Mouse (Mus musculus): ENCODE measurements around the gene Bcr. TPM values are rescaled to one million over a fixed set of nuclear protein-coding genes. Genes with fewer than 3 reads are reported as not detected.

The Bcr gene
- polyA plus RNA-seq, 1 experiment from 2014 or later = 38.8 TPM

DNA sequence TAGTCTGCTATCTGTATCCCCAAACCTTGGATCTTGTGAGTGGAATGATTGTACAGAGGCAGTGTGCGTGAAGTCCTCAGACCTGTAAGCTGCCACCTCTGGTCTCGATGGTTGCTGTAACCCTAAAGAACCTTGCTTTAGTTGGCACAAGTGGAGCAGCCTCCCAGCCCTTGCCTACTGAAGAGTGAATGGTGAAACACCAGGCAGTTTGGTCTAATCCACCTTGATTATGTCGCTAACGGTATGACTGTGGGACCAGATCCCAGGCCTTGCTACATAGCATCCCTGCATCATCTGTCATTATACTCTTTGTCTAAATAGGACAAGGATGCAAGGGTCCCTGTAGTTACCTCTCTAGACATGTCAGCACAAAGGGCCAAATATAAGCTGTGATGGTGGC is 106.2 kb downstream of the Bcr start:
- ChIA-PET CTCF (interaction anchor here (1.0 to 1.6 kb wide), 2 partner anchors 10 to 15 kb away, joined by 3 to 6 read pairs; no protein-coding TSS in a partner anchor), POLR2A (no interaction called here)
- DNase-seq (ENCODE audit: low read depth, low spot score) = no peak
- in situ Hi-C loops (cut with MboI; ENCODE audit: low pct_unique_long_range_greater_than_20kb) = no loop called here
- no peak for ATAC-seq
- no peak for TF ChIP-seq CTCF (IDR thresholded peaks at IDR 0.05)
- H3K27me3 ChIP-seq = no peaks in the 10 kb centered on the region

DNA sequence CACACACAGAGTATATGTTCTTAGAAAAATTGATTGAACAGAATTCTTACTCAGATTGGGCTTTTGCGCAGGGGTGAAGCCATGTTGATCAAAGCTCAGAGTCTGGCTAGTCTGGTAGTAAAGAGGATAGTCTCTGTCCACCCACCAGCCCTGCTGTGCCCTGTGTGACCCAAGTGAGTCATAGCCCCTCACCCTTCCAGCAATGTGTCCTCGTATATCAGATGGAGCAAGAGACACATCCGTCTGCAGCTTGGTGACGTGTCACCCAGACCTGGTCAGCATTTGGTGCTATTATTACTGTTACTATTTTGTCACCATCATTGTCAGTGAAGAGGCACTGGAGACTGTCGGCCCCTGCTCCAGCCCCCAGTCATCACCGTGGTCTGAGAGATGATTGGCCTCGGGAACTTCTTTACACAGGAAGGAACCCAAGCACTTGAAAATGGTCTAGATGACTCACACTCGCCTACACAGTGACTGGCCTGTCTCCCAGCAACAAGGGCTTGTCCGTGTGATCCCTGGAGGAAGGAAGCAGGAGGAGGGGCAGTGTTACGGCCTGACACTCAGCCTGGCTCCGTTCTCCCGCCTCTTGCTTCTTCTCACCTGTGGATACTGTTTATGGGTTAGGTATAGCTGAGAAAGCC is 109.9 kb downstream of the Bcr start:
- TF ChIP-seq CTCF (IDR thresholded peaks at IDR 0.05) = no peak
- CTCF ChIA-PET = interaction anchor here (0.7 to 2.4 kb wide), 2 partner anchors 29 to 111 kb away, joined by 3 to 9 read pairs; no protein-coding TSS in a partner anchor
- DNase-seq (ENCODE audit: low read depth, low spot score) (peak; percentile 66), ATAC-seq (peak; percentile 98)
- in situ Hi-C loops (cut with MboI; ENCODE audit: low pct_unique_long_range_greater_than_20kb) = no loop called here
- POLR2A ChIA-PET = no interaction called here
- no peaks in the 10 kb centered on the region for H3K27me3 ChIP-seq

- in situ Hi-C loops (cut with MboI; ENCODE audit: low pct_unique_long_range_greater_than_20kb) = no loop called here
- ChIA-PET CTCF (interaction anchor here (1.5 to 1.6 kb wide), 2 partner anchors 9 to 22 kb away, joined by 4 to 6 read pairs; no protein-coding TSS in a partner anchor), POLR2A (no interaction called here)
- ATAC-seq (no peak), DNase-seq (ENCODE audit: low read depth, low spot score) (no peak)
- no peaks in the 10 kb centered on the region for H3K27me3 ChIP-seq
- TF ChIP-seq CTCF (IDR thresholded peaks at IDR 0.05) = no peak
Observed at GRCm38 (mm10) chr10:75173056-75173455, 112.7 kb downstream of the Bcr start.

DNA sequence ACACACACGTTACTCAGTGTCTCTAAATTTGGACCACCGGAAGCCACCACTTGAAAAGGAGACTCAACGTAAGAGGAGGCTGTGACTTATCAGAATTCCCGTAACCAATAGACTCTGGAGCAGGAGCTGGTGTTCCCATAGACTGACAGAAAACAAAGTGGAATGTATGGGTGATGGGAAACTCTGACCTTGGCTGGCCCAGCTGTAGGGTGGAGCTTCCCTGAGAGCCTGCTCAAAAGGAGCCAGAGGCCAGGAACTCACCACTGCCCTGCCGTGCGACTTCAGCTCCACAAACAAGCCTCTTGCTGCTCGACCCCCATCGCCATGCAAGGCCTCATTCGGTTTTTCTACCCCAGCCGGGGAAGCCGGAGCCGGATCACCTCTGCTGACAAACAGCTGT is 113.3 kb downstream of the Bcr start:
- CTCF ChIA-PET = interaction anchor here (1.2 to 1.6 kb wide), 3 partner anchors 22 to 81 kb away, joined by 4 to 6 read pairs (median 4); no protein-coding TSS in a partner anchor
- ATAC-seq (no peak), DNase-seq (ENCODE audit: low read depth, low spot score) (no peak)
- POLR2A ChIA-PET = no interaction called here
- H3K27me3 ChIP-seq = no peaks in the 10 kb centered on the region
- in situ Hi-C loops (cut with MboI; ENCODE audit: low pct_unique_long_range_greater_than_20kb) = no loop called here
- TF ChIP-seq CTCF (IDR thresholded peaks at IDR 0.05) = no peak

DNA sequence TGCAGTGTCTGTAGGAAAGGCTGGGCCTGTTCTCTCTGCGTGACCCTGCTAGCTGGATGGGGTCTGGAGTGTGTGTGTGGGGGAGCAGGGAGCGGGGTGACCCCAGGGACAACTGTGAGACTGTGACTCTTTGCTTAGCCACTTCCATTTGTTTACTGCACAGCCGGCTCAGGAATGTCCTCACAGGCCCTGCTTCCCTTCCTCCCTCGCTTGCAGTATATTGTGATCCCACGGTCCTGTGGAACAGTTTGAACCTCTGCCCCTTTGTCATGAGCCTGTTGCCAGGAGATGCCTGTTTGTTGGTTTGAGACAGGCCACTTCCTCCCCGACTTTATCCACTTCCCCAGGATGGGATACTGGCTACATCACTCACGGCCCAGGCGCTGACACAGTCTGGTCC is 116.1 kb downstream of the Bcr start:
- ATAC-seq = no peak
- DNase-seq (ENCODE audit: low read depth, low spot score) = no peak
- ChIA-PET CTCF (no interaction called here), POLR2A (no interaction called here)
- H3K27me3 ChIP-seq = no peaks in the 10 kb centered on the region
- in situ Hi-C loops (cut with MboI; ENCODE audit: low pct_unique_long_range_greater_than_20kb) = no loop called here
- no peak for TF ChIP-seq CTCF (IDR thresholded peaks at IDR 0.05)

- no peak for TF ChIP-seq CTCF (IDR thresholded peaks at IDR 0.05)
- no peak for DNase-seq (ENCODE audit: low read depth, low spot score)
- CTCF ChIA-PET = interaction anchor here (1.4 kb wide), 1 partner anchor 72 kb away, joined by 9 read pairs; no protein-coding TSS in a partner anchor
- no peaks in the 10 kb centered on the region for H3K27me3 ChIP-seq
- in situ Hi-C loops (cut with MboI; ENCODE audit: low pct_unique_long_range_greater_than_20kb) = no loop called here
- no peak for ATAC-seq
- POLR2A ChIA-PET = no interaction called here
Observed at GRCm38 (mm10) chr10:75178911-75179310, 118.5 kb downstream of the Bcr start.

GRCm38 (mm10) chr10:75182151-75182774 is 121.9 kb downstream of the Bcr start:
- POLR2A ChIA-PET = no interaction called here
- H3K27me3 ChIP-seq = no peaks in the 10 kb centered on the region
- DNase-seq (ENCODE audit: low read depth, low spot score) = no peak
- ATAC-seq = peak; percentile 73
- no peak for TF ChIP-seq CTCF (IDR thresholded peaks at IDR 0.05)
- CTCF ChIA-PET = interaction anchor here (0.6 to 2.0 kb wide), 10 partner anchors 10 to 253 kb away, joined by 3 to 13 read pairs (median 4); no protein-coding TSS in a partner anchor
- in situ Hi-C loops (cut with MboI; ENCODE audit: low pct_unique_long_range_greater_than_20kb) = no loop called here

GRCm38 (mm10) chr10:75184826-75185225 is 124.4 kb downstream of the Bcr start:
- TF ChIP-seq CTCF (IDR thresholded peaks at IDR 0.05) = no peak
- DNase-seq (ENCODE audit: low read depth, low spot score) (no peak), ATAC-seq (no peak)
- ChIA-PET POLR2A (interaction anchor here (1.4 kb wide), 1 partner anchor 8 kb away, joined by 3 read pairs; no protein-coding TSS in a partner anchor), CTCF (interaction anchor here (1.1 to 2.7 kb wide), 2 partner anchors 16 to 67 kb away, joined by 3 to 19 read pairs; no protein-coding TSS in a partner anchor)
- in situ Hi-C loops (cut with MboI; ENCODE audit: low pct_unique_long_range_greater_than_20kb) = loop anchor here (5.0 kb wide), 1 partner anchor 252 kb away; no protein-coding TSS in a partner anchor
- no peaks in the 10 kb centered on the region for H3K27me3 ChIP-seq

GRCm38 (mm10) chr10:75186551-75186950 is 126.2 kb downstream of the Bcr start:
- no peak for TF ChIP-seq CTCF (IDR thresholded peaks at IDR 0.05)
- H3K27me3 ChIP-seq = no peaks in the 10 kb centered on the region
- ATAC-seq (no peak), DNase-seq (ENCODE audit: low read depth, low spot score) (no peak)
- ChIA-PET POLR2A (no interaction called here), CTCF (interaction anchor here (0.9 to 1.6 kb wide), 5 partner anchors 15 to 77 kb away, joined by 3 to 8 read pairs (median 3); no protein-coding TSS in a partner anchor)
- in situ Hi-C loops (cut with MboI; ENCODE audit: low pct_unique_long_range_greater_than_20kb) = loop anchor here (5.0 kb wide), 1 partner anchor 251 kb away; no protein-coding TSS in a partner anchor

- ChIA-PET CTCF (interaction anchor here (1.6 kb wide), 1 partner anchor 63 kb away, joined by 8 read pairs; no protein-coding TSS in a partner anchor), POLR2A (no interaction called here)
- no peak for DNase-seq (ENCODE audit: low read depth, low spot score)
- no peak for ATAC-seq
- TF ChIP-seq CTCF (IDR thresholded peaks at IDR 0.05) = no peak
- in situ Hi-C loops (cut with MboI; ENCODE audit: low pct_unique_long_range_greater_than_20kb) = loop anchor here (5.0 kb wide), 1 partner anchor 250 kb away; no protein-coding TSS in a partner anchor
- H3K27me3 ChIP-seq = no peaks in the 10 kb centered on the region
Observed at GRCm38 (mm10) chr10:75187366-75188056, 127.1 kb downstream of the Bcr start.

Measured in Patski (cell line).